13 mouse cellular contexts compared by ENCODE assay signal in the genomic region with DNA sequence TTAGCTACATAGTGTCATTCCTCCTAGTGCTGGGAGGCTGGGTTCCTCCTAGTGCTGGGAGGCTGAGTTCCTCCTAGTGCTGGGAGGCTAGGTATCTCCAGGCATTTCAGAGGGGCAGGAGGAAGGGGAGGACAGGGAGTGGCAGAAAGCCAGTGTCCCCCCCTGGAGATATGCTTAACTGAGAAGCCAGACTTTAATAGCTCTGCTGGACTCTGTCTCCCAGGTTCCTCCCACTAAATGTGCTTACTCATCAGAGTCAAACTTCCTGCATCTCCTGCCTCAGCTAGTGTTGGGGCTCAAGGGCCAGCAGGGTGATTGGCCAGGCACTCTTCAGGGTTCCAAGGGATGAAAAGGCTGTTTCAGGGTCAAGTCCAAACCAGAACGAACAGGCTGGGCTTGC. TPM values are rescaled to one million over a fixed set of nuclear protein-coding genes. Genes with fewer than 3 reads are reported as not detected.
DNase-seq lines count a peak whose midpoint lies in the region; ATAC-seq and TF ChIP-seq lines count a peak whose summit lies in the region.
"Had no signal": no experiment of that assay in that cellular context is flagged by ENCODE, and none has a peak within 500 bp of the region (broad histone marks: within the 10 kb centered on the region; RNA-seq: fewer than 3 reads in every experiment).

No protein-coding gene starts in this region.

- 58% methylated on average over 1 of the region's 1 CpGs for WGBS in lung, embryonic 15.5 days
- WGBS in liver, postnatal 0 days (ENCODE audit: insufficient replicate concordance): 47% methylated on average over 1 of the region's 1 CpGs

- ATAC-seq in lung, embryonic 15.5 days (ENCODE audit: borderline replicate concordance, extremely low read depth, low FRiP score, low TSS enrichment): no peak
- no peak for ATAC-seq in liver, postnatal 0 days
- ATAC-seq in erythroblast, adult 5-6 weeks (replicated peaks; ENCODE audit: low FRiP score, poor library complexity, severe bottlenecking): no peak
- no peak for ATAC-seq in megakaryocyte progenitor cell, adult 5-6 weeks (replicated peaks; ENCODE audit: poor library complexity)
- ATAC-seq: hindbrain, postnatal 0 days; Patski had no signal

- H3K9ac ChIP-seq in lung, embryonic 15.5 days: no peak overlapping the region
- H3K9ac ChIP-seq in liver, postnatal 0 days (replicated peaks): no peak overlapping the region

- no peak overlapping the region for H3K4me2 ChIP-seq in lung, embryonic 15.5 days
- H3K4me2 ChIP-seq in liver, postnatal 0 days (ENCODE audit: low read depth, low read length): no peak overlapping the region

- H3K27me3 ChIP-seq in lung, embryonic 15.5 days: no peaks in the 10 kb centered on the region
- no peaks in the 10 kb centered on the region for H3K27me3 ChIP-seq in liver, postnatal 0 days (ENCODE audit: insufficient read depth, low read length)
- H3K27me3 ChIP-seq: Patski had no signal

- no peak overlapping the region for H3K4me3 ChIP-seq in lung, embryonic 15.5 days
- no peak overlapping the region for H3K4me3 ChIP-seq in liver, postnatal 0 days (ENCODE audit: low read depth, low read length)
- H3K4me3 ChIP-seq: embryonic facial prominence, embryonic 10.5 days; midbrain, embryonic 10.5 days had no signal

- H3K36me3 ChIP-seq in lung, embryonic 15.5 days: no peaks in the 10 kb centered on the region
- no peaks in the 10 kb centered on the region for H3K36me3 ChIP-seq in liver, postnatal 0 days (replicated peaks; ENCODE audit: insufficient read depth, low read length)
- H3K36me3 ChIP-seq: embryonic facial prominence, embryonic 10.5 days; midbrain, embryonic 10.5 days had no signal

- peaks cover 57% of the 10 kb centered on the region for H3K4me1 ChIP-seq in lung, embryonic 15.5 days
- peaks cover 26% of the 10 kb centered on the region for H3K4me1 ChIP-seq in liver, postnatal 0 days (ENCODE audit: insufficient read depth)

- H3K27ac ChIP-seq in lung, embryonic 15.5 days: peak overlapping the region; percentile 75
- H3K27ac ChIP-seq in liver, postnatal 0 days (ENCODE audit: low read depth): peak overlapping the region; percentile 77
- H3K27ac ChIP-seq: embryonic facial prominence, embryonic 10.5 days; hindbrain, postnatal 0 days; midbrain, embryonic 10.5 days had no signal

- TF ChIP-seq CTCF in liver, postnatal 0 days (IDR thresholded peaks at IDR 0.05; ENCODE audit: low read depth): no peak

- H3K9me3 ChIP-seq in lung, embryonic 15.5 days: 0 out of 2 replicates have a peak, but pooled peaks cover 3% of the 10 kb centered on the region
- peaks cover 8% of the 10 kb centered on the region; the same call in 1 of the 2 replicates for H3K9me3 ChIP-seq in liver, postnatal 0 days (ENCODE audit: low read length)

- no peak for DNase-seq in lung, postnatal 25 days (ENCODE audit: low spot score)
- DNase-seq in ZHBTc4 (ENCODE audit: low read depth, low spot score): peak; percentile 48
- DNase-seq in kidney, adult 8-10 months: peak; percentile 44 to 63
- DNase-seq in liver, postnatal 0 days: no peak
- DNase-seq in adrenal gland, adult 8-10 months: no peak
- DNase-seq: spleen, adult 18-20 months had no signal

- no peak for TF ChIP-seq EP300 in liver, postnatal 0 days (IDR thresholded peaks at IDR 0.05; ENCODE audit: low read depth)

RNA-seq across cellular contexts. Expression of a gene that starts 5.2 kb away (rescaled TPM):
- polyA plus RNA-seq in lung, embryonic 15.5 days (2015; fragmentation: Nextera tagmentation; extraction: Ambion mirVana): 8.1 and 10.7 TPM in 2 replicates
- 0.32 and 0.37 TPM in 2 replicates for polyA plus RNA-seq in liver, postnatal 0 days (2015; fragmentation: Nextera tagmentation; extraction: Ambion mirVana)
- total RNA-seq in erythroblast, adult 5-6 weeks (2015; ENCODE audit: low replicate concordance): not detected in 2 replicates
- total RNA-seq in erythroblast, adult 5-6 weeks (2017; ENCODE audit: low replicate concordance): 0.28 TPM in 1 of 2 replicates, not detected in the other
- under 1 TPM; 0.17 to 0.62 (median 0.36) TPM for total RNA-seq in adrenal gland, adult 8-10 months (2022)
- total RNA-seq in megakaryocyte progenitor cell, adult 5-6 weeks (2015): 0.12 TPM in 1 of 2 replicates, not detected in the other
- total RNA-seq in megakaryocyte progenitor cell, adult 5-6 weeks (2017): not detected in 2 replicates

RNA-seq across cellular contexts. Expression of a gene that starts 15.5 kb away (rescaled TPM):
- 541 and 580 TPM in 2 replicates for polyA plus RNA-seq in lung, embryonic 15.5 days (2015; fragmentation: Nextera tagmentation; extraction: Ambion mirVana)
- 104 and 105 TPM in 2 replicates for polyA plus RNA-seq in liver, postnatal 0 days (2015; fragmentation: Nextera tagmentation; extraction: Ambion mirVana)
- total RNA-seq in erythroblast, adult 5-6 weeks (2015; ENCODE audit: low replicate concordance): 135 and 151 TPM in 2 replicates
- 52.7 and 53.7 TPM in 2 replicates for total RNA-seq in erythroblast, adult 5-6 weeks (2017; ENCODE audit: low replicate concordance)
- total RNA-seq in adrenal gland, adult 8-10 months (2022): 10 to 100 TPM; 68.5 to 90.2 (median 77.9) TPM
- total RNA-seq in megakaryocyte progenitor cell, adult 5-6 weeks (2015): 621 and 639 TPM in 2 replicates
- total RNA-seq in megakaryocyte progenitor cell, adult 5-6 weeks (2017): 290 and 305 TPM in 2 replicates

RNA-seq across cellular contexts. Expression of a gene that starts 33.8 kb away (rescaled TPM):
- 21.7 and 22.5 TPM in 2 replicates for polyA plus RNA-seq in lung, embryonic 15.5 days (2015; fragmentation: Nextera tagmentation; extraction: Ambion mirVana)
- 0.32 and 0.73 TPM in 2 replicates for polyA plus RNA-seq in liver, postnatal 0 days (2015; fragmentation: Nextera tagmentation; extraction: Ambion mirVana)
- not detected in 2 replicates for total RNA-seq in erythroblast, adult 5-6 weeks (2015; ENCODE audit: low replicate concordance)
- not detected in 2 replicates for total RNA-seq in erythroblast, adult 5-6 weeks (2017; ENCODE audit: low replicate concordance)
- total RNA-seq in adrenal gland, adult 8-10 months (2022): 1 to 10 TPM; 1.5 to 6.6 (median 3.6) TPM
- total RNA-seq in megakaryocyte progenitor cell, adult 5-6 weeks (2015): 0.10 TPM in 1 of 2 replicates, not detected in the other
- 0.30 TPM in 1 of 2 replicates, not detected in the other for total RNA-seq in megakaryocyte progenitor cell, adult 5-6 weeks (2017)

RNA-seq across cellular contexts. Expression of a gene that starts 40.2 kb away (rescaled TPM):
- polyA plus RNA-seq in lung, embryonic 15.5 days (2015; fragmentation: Nextera tagmentation; extraction: Ambion mirVana): 0.31 and 0.51 TPM in 2 replicates
- polyA plus RNA-seq in liver, postnatal 0 days (2015; fragmentation: Nextera tagmentation; extraction: Ambion mirVana): 1.1 and 1.5 TPM in 2 replicates
- total RNA-seq in erythroblast, adult 5-6 weeks (2015; ENCODE audit: low replicate concordance): 4.0 TPM in 1 of 2 replicates, not detected in the other
- total RNA-seq in erythroblast, adult 5-6 weeks (2017; ENCODE audit: low replicate concordance): 0.70 and 0.77 TPM in 2 replicates
- total RNA-seq in adrenal gland, adult 8-10 months (2022): 10 to 100 TPM in 1 of 4 experiments, 1 to 10 TPM in 3; 5.2 to 11.3 (median 6.2) TPM
- 0.35 and 0.49 TPM in 2 replicates for total RNA-seq in megakaryocyte progenitor cell, adult 5-6 weeks (2015)
- 0.41 and 0.62 TPM in 2 replicates for total RNA-seq in megakaryocyte progenitor cell, adult 5-6 weeks (2017)
- total RNA-seq: hindbrain, postnatal 0 days had no signal
- polyA plus RNA-seq: embryonic facial prominence, embryonic 10.5 days had no signal

RNA-seq across cellular contexts. Expression of a gene that starts 40.3 kb away (rescaled TPM):
- 0.24 and 0.47 TPM in 2 replicates for polyA plus RNA-seq in lung, embryonic 15.5 days (2015; fragmentation: Nextera tagmentation; extraction: Ambion mirVana)
- not detected in 2 replicates for polyA plus RNA-seq in liver, postnatal 0 days (2015; fragmentation: Nextera tagmentation; extraction: Ambion mirVana)
- not detected in 2 replicates for total RNA-seq in erythroblast, adult 5-6 weeks (2015; ENCODE audit: low replicate concordance)
- total RNA-seq in erythroblast, adult 5-6 weeks (2017; ENCODE audit: low replicate concordance): not detected in 2 replicates
- 1 to 10 TPM in 1 of 4 experiments, under 1 TPM in 2, not detected in 1; 0.38 to 1.1 (median 0.43) TPM for total RNA-seq in adrenal gland, adult 8-10 months (2022)
- total RNA-seq in megakaryocyte progenitor cell, adult 5-6 weeks (2015): not detected in 2 replicates
- not detected in 2 replicates for total RNA-seq in megakaryocyte progenitor cell, adult 5-6 weeks (2017)

Comparison
In these comparisons a context has a peak if more than half of its experiments do, and no peak if none do; other contexts are left out.
1. DNase-seq: peak in ZHBTc4 (single experiment) and kidney, adult 8-10 months (2 of 2); none in lung, postnatal 25 days (single experiment), liver, postnatal 0 days (single experiment) and adrenal gland, adult 8-10 months (single experiment).